In genomic region chr7:45831128-45831525, GRCm38 (mm10) we compare ENCODE assay signal across 8 mouse cellular contexts. TPM values are rescaled to one million over a fixed set of nuclear protein-coding genes. Genes with fewer than 3 reads are reported as not detected.
DNase-seq lines count a peak whose midpoint lies in the region; ATAC-seq and TF ChIP-seq lines count a peak whose summit lies in the region.

No protein-coding gene starts in this region.

- no peak for DNase-seq in lung, postnatal 4 days
- no peak for DNase-seq in forebrain, embryonic 10.5 days (ENCODE audit: extremely low spot score, low spot score)
- DNase-seq in thymus, postnatal 0 days (ENCODE audit: low spot score): no peak
- DNase-seq in frontal cortex, postnatal 10 days (ENCODE audit: low spot score in 2 of 2): no peak
- no peak for DNase-seq in gastrocnemius, postnatal 4 days (ENCODE audit: low spot score in 2 of 2)

- peaks cover 36% of the 10 kb centered on the region for H3K4me1 ChIP-seq in lung, embryonic 15.5 days
- peaks cover 46% of the 10 kb centered on the region for H3K4me1 ChIP-seq in forebrain, embryonic 10.5 days
- peaks cover 28% of the 10 kb centered on the region for H3K4me1 ChIP-seq in limb, embryonic 13.5 days
- peaks cover 11% of the 10 kb centered on the region for H3K4me1 ChIP-seq in small intestine, adult 2 months (ENCODE audit: control insufficient read depth, insufficient read depth, insufficient read length, low read length)

- H3K9ac ChIP-seq in lung, embryonic 15.5 days: peak overlapping the region; percentile 73
- H3K9ac ChIP-seq in limb, embryonic 13.5 days: no peak overlapping the region

- H3K36me3 ChIP-seq in lung, embryonic 15.5 days: peaks cover 30% of the 10 kb centered on the region
- H3K36me3 ChIP-seq in forebrain, embryonic 10.5 days (replicated peaks): peaks cover 39% of the 10 kb centered on the region
- H3K36me3 ChIP-seq in limb, embryonic 13.5 days: peaks cover 33% of the 10 kb centered on the region
- H3K36me3 ChIP-seq in small intestine, adult 2 months (ENCODE audit: control insufficient read depth, insufficient read depth, low read length): peaks cover 11% of the 10 kb centered on the region; the same call in 1 of the 2 replicates

- TF ChIP-seq CTCF in small intestine, adult 2 months (IDR thresholded peaks at IDR 0.05; ENCODE audit: extremely low read depth, insufficient read length, insufficient replicate concordance, low read depth, low read length): no peak

- H3K27me3 ChIP-seq in lung, embryonic 15.5 days: peaks cover 50% of the 10 kb centered on the region
- H3K27me3 ChIP-seq in forebrain, embryonic 10.5 days (ENCODE audit: poor library complexity, severe bottlenecking): peaks cover 53% of the 10 kb centered on the region
- peaks cover 51% of the 10 kb centered on the region for H3K27me3 ChIP-seq in limb, embryonic 13.5 days
- H3K27me3 ChIP-seq in small intestine, adult 2 months (ENCODE audit: control insufficient read depth, insufficient read depth, low read length): peaks cover 36% of the 10 kb centered on the region

- peak overlapping the region; percentile 79 for H3K4me2 ChIP-seq in lung, embryonic 15.5 days
- H3K4me2 ChIP-seq in limb, embryonic 13.5 days (replicated peaks): peak overlapping the region; percentile 90

- no peaks in the 10 kb centered on the region for H3K9me3 ChIP-seq in lung, embryonic 15.5 days
- no peaks in the 10 kb centered on the region for H3K9me3 ChIP-seq in forebrain, embryonic 10.5 days
- H3K9me3 ChIP-seq in limb, embryonic 13.5 days: no peaks in the 10 kb centered on the region

- 25% methylated on average over 5 of the region's 5 CpGs for WGBS in lung, embryonic 15.5 days
- WGBS in forebrain, embryonic 10.5 days: 23% methylated on average over 5 of the region's 5 CpGs
- 16% methylated on average over 5 of the region's 5 CpGs for WGBS in limb, embryonic 13.5 days
- WGBS in small intestine, adult 2 months: 20% methylated on average over 5 of the region's 5 CpGs

- no peak for TF ChIP-seq POLR2A in small intestine, adult 2 months (IDR thresholded peaks at IDR 0.05; ENCODE audit: low read depth, low read length)

- no peak for ATAC-seq in lung, embryonic 15.5 days (ENCODE audit: borderline replicate concordance, extremely low read depth, low FRiP score, low TSS enrichment)
- ATAC-seq in limb, embryonic 13.5 days (ENCODE audit: low FRiP score, low read depth): no peak

- H3K27ac ChIP-seq in lung, embryonic 15.5 days: peak overlapping the region; percentile 58; the same call in 1 of the 2 replicates
- H3K27ac ChIP-seq in forebrain, embryonic 10.5 days: peak overlapping the region; percentile 88
- no peak overlapping the region for H3K27ac ChIP-seq in limb, embryonic 13.5 days
- H3K27ac ChIP-seq in small intestine, adult 2 months (ENCODE audit: insufficient read depth, low read depth, low read length): no peak overlapping the region

- H3K4me3 ChIP-seq in lung, embryonic 15.5 days: peak overlapping the region; percentile 89
- H3K4me3 ChIP-seq in forebrain, embryonic 10.5 days: peak overlapping the region; percentile 98
- H3K4me3 ChIP-seq in limb, embryonic 13.5 days: peak overlapping the region; percentile 93
- H3K4me3 ChIP-seq in small intestine, adult 2 months (ENCODE audit: low read depth, low read length): peak overlapping the region; percentile 74; the same call in 1 of the 2 replicates

RNA-seq across cellular contexts. Expression of gene Grwd1, which starts 0.4 kb away (rescaled TPM):
- 67.8 and 73.6 TPM in 2 replicates for polyA plus RNA-seq in lung, embryonic 15.5 days (2015; fragmentation: Nextera tagmentation; extraction: Ambion mirVana)
- 132 and 137 TPM in 2 replicates for polyA plus RNA-seq in forebrain, embryonic 10.5 days (2016; fragmentation: Nextera tagmentation; extraction: Ambion mirVana)
- 69.1 and 71.6 TPM in 2 replicates for polyA plus RNA-seq in limb, embryonic 13.5 days (2015; fragmentation: Nextera tagmentation; extraction: Ambion mirVana)
- polyA plus RNA-seq in small intestine, adult 2 months (2012; rRNA removed): 8.5 and 10.1 TPM in 2 replicates
- 48.7 and 50.8 TPM in 2 replicates for polyA plus RNA-seq in thymus, postnatal 0 days (2015; fragmentation: Nextera tagmentation; extraction: Ambion mirVana)
- total RNA-seq in gastrocnemius, postnatal 4 days (2021): 10 to 100 TPM; 17.4 to 18.0 TPM

RNA-seq across cellular contexts. Expression of gene Kcnj14, which starts 6.5 kb away (rescaled TPM):
- 0.79 and 0.84 TPM in 2 replicates for polyA plus RNA-seq in lung, embryonic 15.5 days (2015; fragmentation: Nextera tagmentation; extraction: Ambion mirVana)
- 0.76 and 0.78 TPM in 2 replicates for polyA plus RNA-seq in forebrain, embryonic 10.5 days (2016; fragmentation: Nextera tagmentation; extraction: Ambion mirVana)
- 2.1 TPM in 2 replicates for polyA plus RNA-seq in limb, embryonic 13.5 days (2015; fragmentation: Nextera tagmentation; extraction: Ambion mirVana)
- 0.08 and 0.28 TPM in 2 replicates for polyA plus RNA-seq in small intestine, adult 2 months (2012; rRNA removed)
- 0.10 and 0.31 TPM in 2 replicates for polyA plus RNA-seq in thymus, postnatal 0 days (2015; fragmentation: Nextera tagmentation; extraction: Ambion mirVana)
- under 1 TPM; 0.39 TPM for total RNA-seq in gastrocnemius, postnatal 4 days (2021)

RNA-seq across cellular contexts. Expression of gene Cyth2, which starts 16.7 kb away (rescaled TPM):
- 115 and 122 TPM in 2 replicates for polyA plus RNA-seq in lung, embryonic 15.5 days (2015; fragmentation: Nextera tagmentation; extraction: Ambion mirVana)
- polyA plus RNA-seq in forebrain, embryonic 10.5 days (2016; fragmentation: Nextera tagmentation; extraction: Ambion mirVana): 132 and 136 TPM in 2 replicates
- polyA plus RNA-seq in limb, embryonic 13.5 days (2015; fragmentation: Nextera tagmentation; extraction: Ambion mirVana): 135 and 137 TPM in 2 replicates
- 19.2 and 51.4 TPM in 2 replicates for polyA plus RNA-seq in small intestine, adult 2 months (2012; rRNA removed)
- 96.3 and 98.0 TPM in 2 replicates for polyA plus RNA-seq in thymus, postnatal 0 days (2015; fragmentation: Nextera tagmentation; extraction: Ambion mirVana)
- 10 to 100 TPM; 56.1 to 61.5 TPM for total RNA-seq in gastrocnemius, postnatal 4 days (2021)

RNA-seq across cellular contexts. Expression of gene Kdelr1, which starts 41.4 kb away (rescaled TPM):
- polyA plus RNA-seq in lung, embryonic 15.5 days (2015; fragmentation: Nextera tagmentation; extraction: Ambion mirVana): 64.7 and 67.4 TPM in 2 replicates
- 34.1 and 37.0 TPM in 2 replicates for polyA plus RNA-seq in forebrain, embryonic 10.5 days (2016; fragmentation: Nextera tagmentation; extraction: Ambion mirVana)
- 69.4 and 73.7 TPM in 2 replicates for polyA plus RNA-seq in limb, embryonic 13.5 days (2015; fragmentation: Nextera tagmentation; extraction: Ambion mirVana)
- polyA plus RNA-seq in small intestine, adult 2 months (2012; rRNA removed): 178 and 333 TPM in 2 replicates
- 35.8 and 38.7 TPM in 2 replicates for polyA plus RNA-seq in thymus, postnatal 0 days (2015; fragmentation: Nextera tagmentation; extraction: Ambion mirVana)
- total RNA-seq in gastrocnemius, postnatal 4 days (2021): 100 to 1,000 TPM; 101 to 104 TPM

RNA-seq across cellular contexts. Expression of gene Sult2b1, which starts 46.7 kb away (rescaled TPM):
- 6.1 and 7.8 TPM in 2 replicates for polyA plus RNA-seq in lung, embryonic 15.5 days (2015; fragmentation: Nextera tagmentation; extraction: Ambion mirVana)
- 1.6 and 2.3 TPM in 2 replicates for polyA plus RNA-seq in forebrain, embryonic 10.5 days (2016; fragmentation: Nextera tagmentation; extraction: Ambion mirVana)
- polyA plus RNA-seq in limb, embryonic 13.5 days (2015; fragmentation: Nextera tagmentation; extraction: Ambion mirVana): 3.1 and 3.7 TPM in 2 replicates
- 139 and 454 TPM in 2 replicates for polyA plus RNA-seq in small intestine, adult 2 months (2012; rRNA removed)
- polyA plus RNA-seq in thymus, postnatal 0 days (2015; fragmentation: Nextera tagmentation; extraction: Ambion mirVana): 4.1 and 5.8 TPM in 2 replicates
- total RNA-seq in gastrocnemius, postnatal 4 days (2021): under 1 TPM in 1 of 2 experiments, not detected in 1; 0.60 TPM

Comparison
In these comparisons a context has a peak if more than half of its experiments do, and no peak if none do; other contexts are left out.
1. H3K27ac ChIP-seq: peak in lung, embryonic 15.5 days (single experiment) and forebrain, embryonic 10.5 days (single experiment); none in limb, embryonic 13.5 days (single experiment) and small intestine, adult 2 months (single experiment).
2. Peak in every context shown above with its lines, with median percentiles within 50 percentile points of each other: H3K4me3 ChIP-seq.